Mouse (Mus musculus) kidney, adult 8-10 months (tissue): ENCODE data around the gene Tubg1.

ENCODE experiments used
- DNase-seq, 2 experiments: peaks; one replicate each; pipeline ENCODE4 v3.0.0; 2022

The Tubg1 gene

GRCm38 (mm10) chr11:101167211-101167962 is 47.6 kb downstream of the Tubg1 start:
- DNase-seq = no peak

GRCm38 (mm10) chr11:101167963-101168300 is 48.2 kb downstream of the Tubg1 start:
- DNase-seq = no peak

GRCm38 (mm10) chr11:101168301-101168980 is 48.7 kb downstream of the Tubg1 start:
- DNase-seq = no peak

- no peak for DNase-seq
Observed at GRCm38 (mm10) chr11:101169301-101170107, 49.8 kb downstream of the Tubg1 start.

- DNase-seq = peak; percentile 50 to 51
Observed at GRCm38 (mm10) chr11:101170354-101170810, 50.6 kb downstream of the Tubg1 start, which contains the start of gene Cntnap1. Cntnap1 (plus strand) TSS chr11:101170523.

- DNase-seq = peak; percentile 95 to 97
Observed at GRCm38 (mm10) chr11:101170811-101171610, 51.3 kb downstream of the Tubg1 start, which contains the start of gene Plekhh3. Plekhh3 (minus strand) TSS chr11:101171351.

- DNase-seq = peak; percentile 61 to 66
Observed at GRCm38 (mm10) chr11:101171721-101172433, 52.1 kb downstream of the Tubg1 start.

- DNase-seq = no peak
Observed at GRCm38 (mm10) chr11:101172434-101172815, 52.7 kb downstream of the Tubg1 start.

GRCm38 (mm10) chr11:101173112-101173511 is 53.4 kb downstream of the Tubg1 start:
- DNase-seq = peak; percentile 81 to 89

- DNase-seq = peak; percentile 76 to 80
Observed at GRCm38 (mm10) chr11:101173631-101174388, 54.1 kb downstream of the Tubg1 start.

- DNase-seq = no peak
Observed at GRCm38 (mm10) chr11:101174389-101174745, 54.6 kb downstream of the Tubg1 start.

GRCm38 (mm10) chr11:101174851-101175628 is 55.3 kb downstream of the Tubg1 start, which contains the start of gene Ccr10:
Ccr10 (minus strand) TSS chr11:101175443.
- DNase-seq = no peak

- DNase-seq = no peak
Observed at GRCm38 (mm10) chr11:101175636-101176116, 55.9 kb downstream of the Tubg1 start.
